Mouse (Mus musculus) effector memory CD4-positive, alpha-beta T cell, adult 7 months (primary cell): ENCODE results near the gene Gm4181. TPM values are rescaled to one million over a fixed set of nuclear protein-coding genes. Genes with fewer than 3 reads are reported as not detected.

ENCODE experiments used
- polyA plus RNA-seq: library from polyadenylated mRNA; unstranded; fragments of 100-300 nt; shearing (Covaris generic); gene quantifications from one replicate; pipeline ENCODE4 v1.2.1, GENCODE M21; 2017

The Gm4181 gene
- polyA plus RNA-seq, result not detected

GRCm38 (mm10) chr14:51635566-51635965, at the start of gene Gm4181:
TSS of gene Gm4181 (minus strand) at chr14:51635666.

GRCm38 (mm10) chr14:51611210-51611609, 24.3 kb downstream of the Gm4181 start, which contains the start of gene Gm17078:
TSS of gene Gm17078 (minus strand) at chr14:51611310.

GRCm38 (mm10) chr14:51592039-51592438, 43.4 kb downstream of the Gm4181 start, which contains the start of gene Gm17174:
TSS of gene Gm17174 (minus strand) at chr14:51592139.

Other genes starting within 250 kb of the Gm4181 start
- gene Vmn2r88, start 224.8 kb downstream of the Gm4181 start, polyA plus RNA-seq, result not detected
- gene Vmn2r89, start 183.8 kb downstream of the Gm4181 start, polyA plus RNA-seq, result 0.23 TPM
- not detected for gene Gm5622, start 82.9 kb downstream of the Gm4181 start, polyA plus RNA-seq
- not detected for gene Gm17175, start 61.6 kb downstream of the Gm4181 start, polyA plus RNA-seq
- not detected for gene Gm17174, start 43.5 kb downstream of the Gm4181 start, polyA plus RNA-seq
- not detected for gene Gm17078, start 24.4 kb downstream of the Gm4181 start, polyA plus RNA-seq
- gene Gm17079, start 59.8 kb upstream of the Gm4181 start, polyA plus RNA-seq, result not detected
- gene Gm5800, start 81.5 kb upstream of the Gm4181 start, polyA plus RNA-seq, result not detected
- not detected for gene Ang4, start 137.9 kb upstream of the Gm4181 start, polyA plus RNA-seq
- not detected for gene AY358078, start 164.4 kb upstream of the Gm4181 start, polyA plus RNA-seq
- gene Ear6, start 218.0 kb upstream of the Gm4181 start, polyA plus RNA-seq, result 0.59 TPM
- gene Mettl17, start 249.2 kb upstream of the Gm4181 start, polyA plus RNA-seq, result 38.5 TPM